Mouse (Mus musculus): ENCODE measurements around the gene Ptprr. TPM values are rescaled to one million over a fixed set of nuclear protein-coding genes. Genes with fewer than 3 reads are reported as not detected.
A peak's percentile ranks its signal among the peaks of the same experiment; 100 is the strongest.

The Ptprr gene
- total RNA-seq, 1 experiment from 2014 or later, result 0.23 TPM

- ATAC-seq (replicated peaks; ENCODE audit: low read depth, poor library complexity, severe bottlenecking), result no peak
These were observed 286.3 kb downstream of the Ptprr start for GRCm38 (mm10) chr10:116304355-116304754.

- ATAC-seq (replicated peaks; ENCODE audit: low read depth, poor library complexity, severe bottlenecking), result no peak
These were observed 291.4 kb downstream of the Ptprr start for GRCm38 (mm10) chr10:116309460-116309859.

- no peak for ATAC-seq (replicated peaks; ENCODE audit: low read depth, poor library complexity, severe bottlenecking)
These were observed 292.6 kb downstream of the Ptprr start for GRCm38 (mm10) chr10:116310516-116311210.

- peak; percentile 91 for ATAC-seq (replicated peaks; ENCODE audit: low read depth, poor library complexity, severe bottlenecking)
These were observed 301.2 kb downstream of the Ptprr start for GRCm38 (mm10) chr10:116319246-116319645.

Other genes with a start within 250 kb of the Ptprr start
- gene Tspan8, start 201.4 kb upstream of the Ptprr start, total RNA-seq (2017), result 28.3 and 31.6 TPM in 2 replicates
- gene 4933416C03Rik, start 95.7 kb downstream of the Ptprr start, total RNA-seq (2017), result not detected in 2 replicates

Data from common myeloid progenitor, adult 5-6 weeks (primary cell).